Mouse (Mus musculus) hindlimb bud, embryonic 11.5 days (tissue): Measurements from ENCODE around the gene Urb1.

Experiments
- DNase-seq: peaks from one replicate; pipeline ENCODE4 v3.0.0-alpha.2; 2012; ENCODE audit warnings: low read depth, low spot score; ENCODE audit errors: extremely low spot score

Urb1 gene

GRCm38 (mm10) chr16:90774216-90774615 is 36.0 kb downstream of the Urb1 start:
- DNase-seq: no peak

DNA sequence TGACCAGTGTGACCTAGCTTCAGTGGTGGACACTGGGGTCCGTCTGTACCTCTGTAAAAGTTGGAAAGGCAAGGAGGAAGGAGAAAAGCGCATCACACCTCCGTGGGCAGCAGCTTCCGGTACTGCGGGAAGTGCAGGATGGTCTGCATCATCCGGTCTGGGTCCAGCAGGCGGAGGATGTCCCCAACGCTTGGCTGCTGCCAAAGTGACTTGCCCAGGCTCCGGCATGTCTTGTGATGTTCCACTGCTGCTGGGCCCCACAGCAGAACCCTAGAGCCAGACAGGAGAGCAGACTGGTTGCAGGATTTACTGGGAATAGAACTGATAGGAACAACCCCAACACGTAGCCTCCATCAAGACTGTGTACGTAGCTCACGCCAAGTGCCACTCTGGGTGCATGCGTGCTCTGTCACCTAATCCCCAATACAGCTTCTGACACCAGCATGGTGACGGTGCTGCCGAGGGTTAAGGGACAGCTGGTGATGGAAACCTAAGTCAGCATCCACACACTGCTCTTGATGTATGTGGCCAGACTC is 43.2 kb downstream of the Urb1 start:
- no peak for DNase-seq

- DNase-seq: no peak
Measured at GRCm38 (mm10) chr16:90765195-90765877, 44.9 kb downstream of the Urb1 start.

DNA sequence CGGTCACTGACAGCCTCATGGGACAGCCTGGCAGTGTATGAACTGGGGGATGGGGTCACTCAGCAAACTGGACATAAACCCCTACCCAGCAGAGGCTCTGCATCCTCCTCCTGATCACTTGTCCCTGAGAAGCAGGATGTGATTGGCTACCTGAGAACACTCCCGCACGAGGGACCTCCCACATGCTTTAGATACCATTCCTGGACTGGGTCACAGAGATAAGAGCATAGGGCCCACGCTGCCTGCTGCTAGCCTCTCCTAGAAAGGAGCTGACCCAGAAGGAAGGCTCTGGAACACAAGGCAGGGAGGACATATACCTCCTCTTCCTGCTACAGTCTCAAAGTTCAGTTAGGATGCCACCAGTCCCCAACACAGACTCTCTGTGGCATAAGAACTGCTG is 49.7 kb downstream of the Urb1 start:
- DNase-seq: no peak

GRCm38 (mm10) chr16:90759335-90759734 is 50.9 kb downstream of the Urb1 start:
- no peak for DNase-seq

GRCm38 (mm10) chr16:90753386-90753941 is 56.7 kb downstream of the Urb1 start:
- DNase-seq: no peak

- DNase-seq: no peak
Measured at GRCm38 (mm10) chr16:90748169-90748568, 62.0 kb downstream of the Urb1 start.

GRCm38 (mm10) chr16:90747143-90747542 is 63.1 kb downstream of the Urb1 start:
- no peak for DNase-seq

DNA sequence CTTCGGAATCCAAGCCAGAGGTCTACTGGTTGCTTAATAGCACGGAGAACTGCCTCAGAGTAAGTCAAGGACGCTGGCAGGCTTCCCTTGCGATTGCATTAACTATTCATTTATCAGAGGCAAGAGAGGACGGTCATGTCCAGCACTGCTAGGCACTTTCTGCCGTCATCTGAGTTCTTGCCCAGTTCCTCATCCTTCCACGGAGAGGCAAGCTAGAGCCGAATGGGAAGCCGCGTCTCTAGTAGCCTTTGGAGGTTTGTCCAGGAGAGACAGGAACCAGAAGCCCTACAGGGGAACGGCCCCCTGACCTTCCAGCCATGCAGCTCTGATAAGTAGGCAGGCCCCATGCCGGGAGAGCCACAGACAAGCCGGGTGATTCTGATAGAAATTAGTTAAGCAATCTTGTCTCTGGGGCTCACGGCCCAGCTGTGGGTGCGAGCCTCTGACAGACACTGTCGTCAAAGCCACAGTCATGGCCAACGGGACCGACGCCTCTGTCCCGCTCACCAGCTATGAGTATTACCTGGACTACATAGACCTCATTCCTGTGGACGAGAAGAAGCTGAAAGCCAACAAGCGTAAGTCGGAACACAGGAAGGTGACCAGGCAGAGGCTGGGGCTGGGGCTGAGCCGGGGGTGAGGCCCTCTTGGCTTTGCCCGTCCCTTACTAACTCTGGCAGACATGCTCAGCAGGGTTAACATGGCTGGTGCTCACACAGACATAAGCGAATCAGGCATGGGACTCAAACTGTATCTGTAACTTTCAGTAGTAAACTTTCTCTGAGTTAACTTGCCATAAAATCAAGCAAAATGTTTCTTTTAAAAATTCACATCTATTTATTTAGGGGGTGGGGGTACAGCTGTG is 71.9 kb downstream of the Urb1 start, which contains the start of gene Mrap:
Gene Mrap, plus strand, starts transcription at position 116 of the 865 bp plus-strand sequence.
- DNase-seq: no peak

- DNase-seq: no peak
Measured at GRCm38 (mm10) chr16:90736672-90737270, 73.4 kb downstream of the Urb1 start.

DNA sequence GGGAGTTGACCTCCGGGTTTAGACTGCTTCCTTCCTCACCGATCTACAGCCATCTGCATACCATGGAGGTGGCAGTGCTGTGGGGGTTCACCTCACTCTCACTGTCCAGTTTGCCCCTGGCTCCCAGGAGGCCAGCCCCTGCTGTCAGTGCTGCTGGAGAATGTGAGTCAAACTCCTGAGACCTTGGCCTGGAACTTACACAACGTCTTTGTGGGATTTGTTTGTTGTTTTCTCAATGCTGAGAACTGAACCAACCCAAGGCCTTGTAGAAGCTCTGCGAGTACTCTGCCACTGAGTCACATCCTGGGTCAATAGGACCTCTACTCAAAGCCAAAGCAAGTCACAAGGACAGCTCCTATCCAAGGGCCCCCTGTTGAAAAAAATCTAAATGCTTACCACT is 74.6 kb downstream of the Urb1 start:
- no peak for DNase-seq

GRCm38 (mm10) chr16:90727233-90728115 is 82.7 kb downstream of the Urb1 start, which contains the start of gene Mis18a:
Mis18a (minus strand) TSS chr16:90727404.
- DNase-seq: peak; percentile 93

DNA sequence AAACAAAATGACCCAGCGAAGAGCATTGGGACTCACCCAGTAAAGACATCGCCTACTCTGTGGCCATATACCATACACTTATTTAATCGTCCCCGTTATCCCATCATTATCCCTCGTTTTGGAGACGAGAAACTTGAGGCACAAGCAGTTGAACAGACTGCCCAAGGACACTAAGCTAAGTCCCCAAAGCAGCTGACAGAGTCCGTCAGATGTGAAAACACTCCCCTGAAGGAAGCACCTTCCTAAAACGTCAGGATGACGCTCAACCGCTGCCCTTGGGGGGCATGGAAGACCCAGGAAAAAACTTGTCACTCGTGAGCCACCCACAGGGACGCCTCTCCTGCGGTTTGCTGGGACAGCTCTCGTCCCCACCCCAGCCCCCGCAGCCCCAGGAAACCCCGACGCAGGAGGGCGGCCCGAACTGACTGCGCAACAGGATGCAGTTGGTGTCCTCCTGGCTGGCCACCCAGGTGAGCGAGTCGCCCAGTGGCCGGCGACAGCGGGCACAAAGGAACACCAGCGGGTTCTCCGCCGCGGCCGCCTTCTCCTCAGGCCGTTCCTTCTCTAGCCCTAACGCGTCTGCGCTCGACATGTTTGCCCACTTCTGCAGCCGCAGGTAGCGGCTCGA is 83.5 kb downstream of the Urb1 start:
- no peak for DNase-seq

DNA sequence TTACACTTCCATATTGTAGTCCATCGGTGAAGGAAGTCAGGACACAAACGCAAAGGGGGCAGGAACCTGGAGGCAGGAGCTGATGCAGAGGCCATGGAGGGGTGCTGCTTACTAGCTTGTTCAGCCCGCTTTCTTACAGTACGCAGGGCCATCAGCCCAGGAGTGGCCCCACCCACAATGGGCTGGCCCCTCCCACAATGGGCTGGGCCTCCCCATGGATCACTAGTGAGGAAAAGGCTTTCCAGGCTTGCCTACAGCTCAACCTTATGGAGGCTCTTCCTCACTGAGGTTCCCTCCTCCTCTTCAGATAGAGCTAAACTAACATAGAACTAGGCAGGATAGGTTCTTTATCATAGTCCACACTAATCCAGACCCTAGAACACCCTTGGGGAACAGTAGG is 86.2 kb downstream of the Urb1 start:
- no peak for DNase-seq

DNA sequence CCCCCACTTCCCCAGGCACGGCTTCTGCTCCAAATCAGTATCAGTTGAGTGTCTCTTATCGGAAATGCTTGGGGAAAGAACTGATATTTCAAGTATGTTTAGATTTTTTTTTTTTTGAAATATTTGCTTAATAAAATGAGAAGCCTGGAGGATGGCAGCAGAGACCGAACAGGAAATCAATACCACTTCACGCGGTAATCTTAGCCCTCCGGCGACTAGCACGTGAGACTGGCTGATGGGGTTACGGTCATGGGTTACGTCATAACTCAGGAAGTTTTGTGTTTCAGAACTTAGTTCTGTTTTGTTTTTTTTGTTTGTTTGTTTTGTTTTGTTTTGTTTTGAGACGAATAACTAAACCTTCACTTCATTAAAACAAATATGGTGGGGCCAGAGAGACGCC is 99.9 kb downstream of the Urb1 start:
- no peak for DNase-seq

GRCm38 (mm10) chr16:90709711-90710289 is 100.4 kb downstream of the Urb1 start:
- DNase-seq: no peak

DNA sequence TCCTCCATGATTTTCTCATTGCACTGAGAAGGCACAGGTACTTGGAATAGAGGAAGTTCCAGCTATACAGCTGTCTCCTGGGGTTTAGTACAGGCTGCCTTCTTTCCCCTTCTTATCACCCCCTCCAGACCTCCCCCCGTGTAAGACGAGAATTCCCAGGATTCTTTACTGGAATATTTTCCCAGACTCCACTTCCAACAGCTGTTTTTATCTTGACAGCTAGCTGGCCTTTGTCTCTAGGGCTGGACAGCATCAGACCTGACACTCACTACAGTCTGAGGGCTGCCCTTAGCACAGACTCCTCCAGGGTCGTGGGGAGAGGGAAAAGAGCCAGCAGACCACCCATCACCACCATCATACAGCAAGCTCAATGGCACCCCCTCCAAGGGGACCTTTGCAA is 103.9 kb downstream of the Urb1 start:
- DNase-seq: no peak

DNA sequence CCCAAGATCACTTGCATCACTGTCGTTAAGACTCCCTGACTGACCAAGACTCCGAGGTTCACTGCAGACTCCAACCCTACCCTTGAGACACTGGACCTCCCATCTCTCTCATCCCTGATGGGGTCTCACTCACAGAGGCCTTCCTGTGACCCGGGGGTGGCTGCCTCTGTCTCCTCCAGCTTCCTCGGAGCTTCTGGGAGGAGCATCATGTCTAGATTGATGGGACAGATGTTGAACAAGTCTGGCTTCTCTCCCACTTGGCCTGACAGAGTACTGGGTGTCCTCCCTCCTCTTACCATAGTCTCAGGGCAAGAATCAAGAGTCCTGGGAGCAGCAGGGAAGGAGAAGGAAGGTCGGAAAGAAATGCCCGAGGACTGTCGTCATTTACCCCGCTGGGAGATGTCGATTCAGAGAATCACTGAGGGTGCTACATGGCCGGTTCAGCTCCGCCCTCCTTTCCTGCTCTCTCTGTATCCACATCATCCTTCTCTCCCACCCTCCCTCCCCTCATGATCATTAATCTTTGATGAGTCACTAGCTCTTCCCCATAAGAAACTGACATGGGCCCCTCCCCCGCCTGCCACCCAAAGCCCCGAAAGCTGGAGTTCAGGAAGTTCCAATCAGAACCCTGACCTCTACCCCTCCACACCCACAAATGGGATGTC is 105.9 kb downstream of the Urb1 start:
- DNase-seq: no peak

- DNase-seq: no peak
Measured at GRCm38 (mm10) chr16:90703646-90704045, 106.6 kb downstream of the Urb1 start.
